Comparison of ENCODE assay signal across 9 mouse cellular contexts in the genomic region with DNA sequence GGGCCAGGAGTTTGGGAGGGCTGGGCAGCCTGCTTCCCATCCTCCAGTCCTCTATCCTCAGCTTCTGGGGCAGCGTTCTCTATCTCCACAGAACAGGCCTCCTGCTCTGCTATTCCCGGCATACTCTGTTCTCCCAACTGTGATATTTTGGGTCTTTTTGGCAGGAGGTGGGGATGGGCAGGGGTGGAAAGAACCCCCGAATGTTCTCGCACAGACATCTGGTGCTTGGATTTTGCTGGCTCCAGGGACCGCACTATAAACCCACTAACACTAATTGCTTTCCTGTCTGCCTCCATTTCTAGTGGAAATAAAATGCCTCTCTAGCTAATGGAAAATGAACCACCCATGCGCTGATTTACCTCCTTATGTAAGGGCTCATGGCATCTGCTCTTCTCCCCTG. TPM values are rescaled to one million over a fixed set of nuclear protein-coding genes. Genes with fewer than 3 reads are reported as not detected.
DNase-seq lines count a peak whose midpoint lies in the region; ATAC-seq and TF ChIP-seq lines count a peak whose summit lies in the region.
"Had no signal": no experiment of that assay in that cellular context is flagged by ENCODE, and none has a peak within 500 bp of the region (broad histone marks: within the 10 kb centered on the region; RNA-seq: fewer than 3 reads in every experiment).

No protein-coding gene starts in this region.

- TF ChIP-seq POLR2A in embryonic fibroblast, embryonic 13.5 days (IDR thresholded peaks at IDR 0.05; ENCODE audit: low read depth, low read length) = no peak

- H3K9me3 ChIP-seq in hindbrain, embryonic 13.5 days = no peaks in the 10 kb centered on the region
- no peaks in the 10 kb centered on the region for H3K9me3 ChIP-seq in hindbrain, embryonic 11.5 days (ENCODE audit: control insufficient read depth, low read length)
- H3K9me3 ChIP-seq in liver, postnatal 0 days (ENCODE audit: low read length) = no peaks in the 10 kb centered on the region
- H3K9me3 ChIP-seq: G1E had no signal

- H3K9ac ChIP-seq in hindbrain, embryonic 13.5 days = no peak overlapping the region
- H3K9ac ChIP-seq in hindbrain, embryonic 11.5 days (ENCODE audit: low read depth, low read length) = no peak overlapping the region
- H3K9ac ChIP-seq in liver, postnatal 0 days (replicated peaks) = peak overlapping the region; percentile 19; the same call in 1 of the 2 replicates

- H3K36me3 ChIP-seq in hindbrain, embryonic 13.5 days = no peaks in the 10 kb centered on the region
- no peaks in the 10 kb centered on the region for H3K36me3 ChIP-seq in hindbrain, embryonic 11.5 days (ENCODE audit: control insufficient read depth, insufficient read depth, low read length)
- H3K36me3 ChIP-seq in liver, postnatal 0 days (replicated peaks; ENCODE audit: insufficient read depth, low read length) = no peaks in the 10 kb centered on the region
- H3K36me3 ChIP-seq: G1E had no signal

- DNase-seq in hindbrain, embryonic 11.5 days (ENCODE audit: low spot score) = no peak
- peak; percentile 77 for DNase-seq in layer of hippocampus, adult 9-10 months (ENCODE audit: low spot score)
- no peak for DNase-seq in liver, postnatal 0 days
- DNase-seq in c-Kit-positive CD71-positive TER-119-positive erythroid progenitor cells, embryonic 14.5 days (ENCODE audit: low spot score) = no peak

- no peak overlapping the region for H3K4me3 ChIP-seq in hindbrain, embryonic 13.5 days
- no peak overlapping the region for H3K4me3 ChIP-seq in hindbrain, embryonic 11.5 days (ENCODE audit: low read depth, low read length)
- H3K4me3 ChIP-seq in embryonic fibroblast, embryonic 13.5 days (ENCODE audit: insufficient read depth, low read length) = no peak overlapping the region
- H3K4me3 ChIP-seq in liver, postnatal 0 days (ENCODE audit: low read depth, low read length) = no peak overlapping the region

- peaks cover 37% of the 10 kb centered on the region for H3K4me1 ChIP-seq in hindbrain, embryonic 13.5 days (replicated peaks)
- H3K4me1 ChIP-seq in hindbrain, embryonic 11.5 days (replicated peaks; ENCODE audit: control insufficient read depth, insufficient read depth, low read length) = no peaks in the 10 kb centered on the region
- peaks cover 23% of the 10 kb centered on the region for H3K4me1 ChIP-seq in embryonic fibroblast, embryonic 13.5 days (ENCODE audit: control insufficient read depth, insufficient read depth, low read length)
- peaks cover 69% of the 10 kb centered on the region for H3K4me1 ChIP-seq in liver, postnatal 0 days (ENCODE audit: insufficient read depth)

- ATAC-seq in hindbrain, embryonic 13.5 days (ENCODE audit: low FRiP score) = no peak
- ATAC-seq in hindbrain, embryonic 11.5 days (ENCODE audit: low FRiP score) = no peak
- no peak for ATAC-seq in liver, postnatal 0 days
- no peak for ATAC-seq in megakaryocyte, adult 5-6 weeks (ENCODE audit: poor library complexity, severe bottlenecking)
- ATAC-seq in erythroid progenitor cell, adult 5-6 weeks (replicated peaks; ENCODE audit: low FRiP score, poor library complexity, severe bottlenecking) = no peak

- H3K27ac ChIP-seq in hindbrain, embryonic 13.5 days = peak overlapping the region; percentile 82
- no peak overlapping the region for H3K27ac ChIP-seq in hindbrain, embryonic 11.5 days (ENCODE audit: low read depth, low read length)
- H3K27ac ChIP-seq in embryonic fibroblast, embryonic 13.5 days (ENCODE audit: insufficient read depth, low read length) = 0 out of 2 replicates have a peak overlapping the region, but pooled peaks have one; percentile 22
- peak overlapping the region; percentile 86 for H3K27ac ChIP-seq in liver, postnatal 0 days (ENCODE audit: low read depth)

- H3K4me2 ChIP-seq in hindbrain, embryonic 13.5 days = no peak overlapping the region
- no peak overlapping the region for H3K4me2 ChIP-seq in hindbrain, embryonic 11.5 days (replicated peaks; ENCODE audit: low read depth, low read length)
- H3K4me2 ChIP-seq in liver, postnatal 0 days (ENCODE audit: low read depth, low read length) = peak overlapping the region; percentile 57; the same call in 1 of the 2 replicates

- no peak for TF ChIP-seq CTCF in embryonic fibroblast, embryonic 13.5 days (IDR thresholded peaks at IDR 0.05; ENCODE audit: borderline replicate concordance, insufficient read depth, low read length)
- no peak for TF ChIP-seq CTCF in liver, postnatal 0 days (IDR thresholded peaks at IDR 0.05; ENCODE audit: low read depth)

- no peak for TF ChIP-seq EP300 in liver, postnatal 0 days (IDR thresholded peaks at IDR 0.05; ENCODE audit: low read depth)

- WGBS in hindbrain, embryonic 13.5 days = 67% methylated on average over 6 of the region's 6 CpGs
- 85% methylated on average over 6 of the region's 6 CpGs for whole genome bisulfite sequencing in hindbrain, embryonic 11.5 days
- WGBS in liver, postnatal 0 days (ENCODE audit: insufficient replicate concordance) = 58% methylated on average over 6 of the region's 6 CpGs

- no peaks in the 10 kb centered on the region for H3K27me3 ChIP-seq in hindbrain, embryonic 13.5 days
- no peaks in the 10 kb centered on the region for H3K27me3 ChIP-seq in hindbrain, embryonic 11.5 days (ENCODE audit: control insufficient read depth, insufficient read depth, low read length)
- no peaks in the 10 kb centered on the region for H3K27me3 ChIP-seq in liver, postnatal 0 days (ENCODE audit: insufficient read depth, low read length)

RNA-seq across cellular contexts. Expression of a gene that starts 58.9 kb away (rescaled TPM):
- 85.2 and 85.7 TPM in 2 replicates for polyA plus RNA-seq in hindbrain, embryonic 13.5 days (2015; fragmentation: Nextera tagmentation; extraction: Ambion mirVana)
- 71.3 and 74.8 TPM in 2 replicates for polyA plus RNA-seq in hindbrain, embryonic 11.5 days (2014; fragmentation: Nextera tagmentation; extraction: Ambion mirVana)
- polyA plus RNA-seq in embryonic fibroblast, embryonic 13.5 days (2011; ENCODE audit: insufficient read length, low read depth, missing spikeins) = 26.3 and 26.8 TPM in 2 replicates
- 11.7 and 12.9 TPM in 2 replicates for polyA plus RNA-seq in liver, postnatal 0 days (2015; fragmentation: Nextera tagmentation; extraction: Ambion mirVana)
- total RNA-seq in megakaryocyte, adult 5-6 weeks (2015) = 6.7 and 10.6 TPM in 2 replicates
- total RNA-seq in megakaryocyte, adult 5-6 weeks (2017) = 3.4 and 4.9 TPM in 2 replicates
- 1.4 TPM in 1 of 2 replicates, not detected in the other for total RNA-seq in erythroid progenitor cell, adult 5-6 weeks (2015; ENCODE audit: low replicate concordance)
- total RNA-seq in erythroid progenitor cell, adult 5-6 weeks (2017; ENCODE audit: low replicate concordance) = 1.4 TPM in 1 of 2 replicates, not detected in the other
